Mouse (Mus musculus) lung, postnatal 0 days (tissue): Measurements from ENCODE around the gene Ankrd10. TPM values are rescaled to one million over a fixed set of nuclear protein-coding genes. Genes with fewer than 3 reads are reported as not detected.
"Not testable (repeated sequence)": the region's sequence is repeated elsewhere in the genome, so short reads cannot be mapped to it uniquely, and the experiment has no call there.

Experiments
- ATAC-seq: fragments of 200-750 bp; cut with Nextera tagmentation; 2 replicates; pipeline ENCODE4 v1.8.0; 2017; ENCODE audit warnings: moderate library complexity
- DNase-seq: peaks from one replicate; pipeline ENCODE4 v3.0.0-alpha.2; 2016; ENCODE audit warnings: low spot score
- H3K27ac ChIP-seq: fragments of 300-500 bp; sonication (generic); 2 replicates; pipeline ENCODE4 v1.5.1; 2014; ENCODE audit warnings: antibody characterized with exemption, mild to moderate bottlenecking, low read length, mixed read lengths
- H3K27me3 ChIP-seq: fragments of 300-500 bp; sonication (generic); replicated peaks from 2 replicates; pipeline ENCODE4 v1.6.1; 2014; ENCODE audit warnings: low read length, mixed read lengths; ENCODE audit not compliant: insufficient read depth
- H3K36me3 ChIP-seq: fragments of 300-500 bp; sonication (generic); 2 replicates; pipeline ENCODE4 v1.6.1; 2014; ENCODE audit warnings: low read length, mixed read lengths; ENCODE audit not compliant: insufficient read depth
- H3K4me1 ChIP-seq: fragments of 300-500 bp; sonication (generic); 2 replicates; pipeline ENCODE4 v1.6.1; 2014; ENCODE audit warnings: antibody characterized with exemption, low read depth, low read length, mixed read lengths; ENCODE audit not compliant: insufficient read depth
- H3K4me2 ChIP-seq: fragments of 300-500 bp; sonication (generic); replicated peaks from 2 replicates; pipeline ENCODE4 v1.6.1; 2014; ENCODE audit warnings: low read depth, mild to moderate bottlenecking, low read length, moderate library complexity, mixed read lengths
- H3K4me3 ChIP-seq: fragments of 300-500 bp; sonication (generic); 2 replicates; pipeline ENCODE4 v1.5.1; 2014; ENCODE audit warnings: low read depth, low read length
- H3K9ac ChIP-seq: fragments of 300-500 bp; sonication (generic); replicated peaks from 2 replicates; pipeline ENCODE4 v1.6.1; 2014; ENCODE audit warnings: low read depth, mild to moderate bottlenecking
- H3K9me3 ChIP-seq: fragments of 300-500 bp; sonication (generic); 2 replicates; pipeline ENCODE4 v1.6.1; 2016; ENCODE audit warnings: low read length, mixed read lengths
- CTCF ChIP-seq: IDR thresholded peaks from 2 replicates; pipeline ENCODE4 v1.5.1; 2016; ENCODE audit warnings: antibody characterized with exemption, mild to moderate bottlenecking
- EP300 ChIP-seq: IDR thresholded peaks from 2 replicates; pipeline ENCODE4 v1.6.1; 2016; ENCODE audit warnings: antibody characterized with exemption, mild to moderate bottlenecking, control low read depth
- WGBS: fragments of 180-500 bp; shearing (Covaris S2); extraction: QIAGEN DNeasy Blood & Tissue Kit; methylation state at CpG from one replicate; pipeline ENCODE4 v1.1.7; 2014; 5-methylcytosine and 5-hydroxymethylcytosine counted together
- polyA plus RNA-seq: library from polyadenylated mRNA; unstranded; fragments of >200 nt; fragmentation: Nextera tagmentation; extraction: Ambion mirVana; gene quantifications from 2 replicates; pipeline ENCODE4 v1.2.1, GENCODE M21; 2015

Ankrd10 gene
- polyA plus RNA-seq: 38.9 and 39.2 TPM in 2 replicates

DNA sequence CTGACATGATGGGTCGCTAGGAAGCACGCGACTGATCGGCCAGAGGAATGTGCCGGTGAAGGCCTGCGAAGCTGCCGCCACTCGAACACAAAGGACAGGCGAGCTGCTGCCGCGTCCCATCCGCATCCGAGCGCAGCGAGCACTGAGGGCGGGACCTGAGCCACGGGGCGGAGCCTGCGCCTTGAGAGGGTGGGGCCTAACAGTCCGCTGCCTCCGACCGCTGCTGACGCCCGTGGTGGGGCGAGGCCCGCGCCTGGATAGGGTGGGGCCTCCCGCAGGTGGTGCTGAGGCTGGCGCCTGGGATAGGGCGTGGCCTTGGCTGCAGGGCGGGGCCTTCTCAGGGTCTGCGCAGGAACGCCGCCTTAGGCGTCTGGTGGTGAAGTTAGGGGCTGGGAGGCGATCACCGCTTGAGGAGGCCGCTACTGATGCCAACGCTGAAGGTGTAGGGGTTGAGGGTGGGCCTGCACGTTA lies at the start of gene Ankrd10:
Gene Ankrd10 (minus strand): TSS at position 147 of the 471 bp plus-strand sequence.
- Histone ChIP-seq H3K4me2 (peak within 1 kb of the TSS; percentile 95), H3K4me1 (peaks cover 14% of the 10 kb centered on the region; the same call in 1 of the 2 replicates), H3K9ac (peak within 1 kb of the TSS; percentile 59), H3K4me3 (peak within 1 kb of the TSS; percentile 92), H3K36me3 (no peaks in the 10 kb centered on the region), H3K27me3 (no peaks in the 10 kb centered on the region), H3K9me3 (no peaks in the 10 kb centered on the region), H3K27ac (peak within 1 kb of the TSS; percentile 94)
- TF ChIP-seq CTCF: no peak; the same call in 1 of the 2 replicates
- no peak for TF ChIP-seq EP300
- WGBS: under 1% methylated on average over 39 of the region's 40 CpGs
- ATAC-seq (peak; percentile 96), DNase-seq (peak; percentile 97)

DNA sequence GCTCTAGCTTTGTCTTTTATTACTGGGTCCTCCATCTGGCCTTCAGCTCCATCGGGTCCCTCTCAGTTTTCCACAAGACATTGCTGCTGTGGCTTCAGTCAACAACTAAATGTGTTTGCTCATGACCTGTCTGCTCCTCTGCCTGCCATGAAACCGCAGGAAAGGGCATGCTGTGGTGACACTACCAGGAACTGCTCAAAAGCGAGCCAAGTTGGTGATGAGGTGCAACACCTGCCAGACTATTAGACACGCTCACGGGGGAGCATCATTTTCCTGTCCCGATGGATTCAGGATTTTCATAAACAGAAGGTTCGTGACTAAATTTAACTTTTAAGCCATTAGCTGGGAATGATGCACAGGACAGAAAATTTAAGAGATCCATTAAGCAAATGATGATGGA lies 49.0 kb upstream of the Ankrd10 start:
- Histone ChIP-seq H3K4me2 (no peak overlapping the region), H3K9ac (no peak overlapping the region), H3K4me1 (no peaks in the 10 kb centered on the region), H3K4me3 (no peak overlapping the region), H3K27me3 (no peaks in the 10 kb centered on the region), H3K36me3 (no peaks in the 10 kb centered on the region), H3K9me3 (no peaks in the 10 kb centered on the region), H3K27ac (no peak overlapping the region)
- TF ChIP-seq EP300: no peak
- TF ChIP-seq CTCF: no peak
- ATAC-seq (no peak), DNase-seq (no peak)
- 74% methylated on average over 7 of the region's 7 CpGs for WGBS

DNA sequence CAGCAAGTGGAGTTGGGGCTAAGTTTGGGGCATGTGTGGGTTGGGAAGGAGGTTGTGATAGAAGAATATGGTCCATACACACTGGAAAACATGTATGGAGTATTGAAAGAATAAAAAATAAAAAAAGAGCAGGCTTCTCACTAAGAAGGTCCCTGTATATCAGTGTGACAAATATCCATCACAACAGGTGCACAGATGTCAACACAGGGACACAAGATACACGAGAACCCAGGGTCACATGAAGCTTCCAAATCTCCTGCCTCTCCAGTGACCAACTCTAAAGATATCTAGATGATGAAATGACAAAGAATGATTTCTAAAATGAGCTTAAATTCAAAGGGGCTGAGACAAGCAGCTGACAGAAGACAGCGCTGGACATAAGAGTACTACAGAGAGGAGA lies 32.8 kb upstream of the Ankrd10 start:
- TF ChIP-seq EP300: no peak
- no peak for TF ChIP-seq CTCF
- H3K4me2 ChIP-seq: no peak overlapping the region
- no peaks in the 10 kb centered on the region for H3K4me1 ChIP-seq
- H3K36me3 ChIP-seq: no peaks in the 10 kb centered on the region
- ATAC-seq: no peak
- no peaks in the 10 kb centered on the region for H3K27me3 ChIP-seq
- no peaks in the 10 kb centered on the region for H3K9me3 ChIP-seq
- 63% methylated on average over 2 of the region's 2 CpGs for WGBS
- no peak overlapping the region for H3K27ac ChIP-seq
- DNase-seq: no peak
- no peak overlapping the region for H3K9ac ChIP-seq
- no peak overlapping the region for H3K4me3 ChIP-seq

DNA sequence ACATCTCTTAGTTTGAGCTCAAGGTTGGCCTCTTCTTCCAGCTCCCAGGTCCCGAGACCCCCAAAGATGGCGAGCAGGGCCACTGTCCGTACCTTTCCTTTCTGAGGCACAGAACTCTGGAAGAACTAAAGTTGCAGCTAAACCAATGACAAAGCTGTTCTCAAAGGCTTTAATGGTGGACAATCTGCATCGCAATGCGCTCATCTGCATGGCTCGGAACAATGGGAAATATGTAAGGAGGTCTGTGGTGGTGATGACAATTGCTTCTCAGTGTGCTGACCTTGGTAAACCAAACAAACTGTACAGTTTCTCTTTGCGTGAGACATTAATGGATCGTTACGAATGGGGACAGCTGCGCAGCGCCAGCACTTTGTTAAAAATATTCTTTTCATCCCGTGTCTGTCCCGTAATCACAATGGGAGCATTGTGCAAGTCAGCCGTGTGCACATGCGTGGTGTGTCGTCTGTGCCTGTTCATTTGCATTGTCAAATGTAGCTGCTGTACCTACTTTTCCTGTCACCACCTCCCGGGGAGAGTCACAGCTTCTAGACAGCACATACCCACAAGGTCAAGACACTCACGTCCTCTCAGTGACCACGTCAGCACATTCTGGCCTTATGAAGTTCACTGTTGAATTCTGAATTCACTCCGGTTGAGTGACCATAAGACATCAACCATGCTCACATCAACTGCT lies 30.6 kb upstream of the Ankrd10 start:
- ATAC-seq: not testable (repeated sequence)
- 77% methylated on average over 20 of the region's 20 CpGs for WGBS

DNA sequence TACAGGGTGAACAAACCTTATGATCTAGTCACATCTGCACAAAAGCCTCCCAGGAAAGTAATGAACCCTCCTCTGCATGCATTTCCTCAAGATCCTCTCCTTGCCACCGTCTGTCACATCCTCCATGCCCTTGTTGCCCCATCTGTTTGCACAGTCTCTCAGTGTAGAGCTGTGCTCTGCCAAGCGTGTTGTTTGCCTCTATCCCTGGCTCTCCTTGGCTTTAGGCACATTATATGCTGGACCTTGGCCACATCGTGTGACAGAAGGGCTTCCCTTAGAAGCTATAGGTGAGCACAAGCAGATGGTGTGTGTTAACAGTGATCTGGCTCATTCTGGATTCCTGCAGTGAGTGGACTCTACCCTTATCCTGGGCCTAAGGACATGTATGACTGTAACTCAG lies 26.4 kb upstream of the Ankrd10 start:
- no peak for DNase-seq
- TF ChIP-seq CTCF (no peak), EP300 (no peak)
- WGBS: 69% methylated on average over 3 of the region's 3 CpGs

More for the DNA sequence above, 30.6 kb upstream of the Ankrd10 start:
- not testable (repeated sequence) for H3K27ac ChIP-seq, H3K4me1 ChIP-seq, H3K9ac ChIP-seq, H3K27me3 ChIP-seq, H3K36me3 ChIP-seq, DNase-seq, H3K9me3 ChIP-seq, H3K4me3 ChIP-seq, H3K4me2 ChIP-seq

DNA sequence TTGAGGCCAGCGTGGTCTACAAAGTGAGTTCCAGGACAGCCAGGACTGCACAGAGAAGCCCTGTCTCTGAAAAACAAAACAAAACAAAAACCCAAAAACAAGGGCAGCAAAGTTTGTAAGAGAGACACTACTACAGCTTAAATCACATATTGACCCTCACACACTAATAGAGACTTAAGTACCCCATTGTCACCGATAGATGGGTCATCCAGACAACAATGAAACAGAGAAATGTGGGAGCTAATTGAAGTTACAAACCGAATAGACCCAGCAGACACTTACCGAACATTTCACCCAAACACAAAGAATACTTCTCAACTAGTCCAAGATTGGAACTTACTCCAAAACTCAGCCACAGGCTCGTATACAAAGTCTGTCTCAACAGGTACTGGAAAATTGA lies 14.5 kb upstream of the Ankrd10 start:
- Histone ChIP-seq H3K9ac (no peak overlapping the region), H3K4me3 (no peak overlapping the region), H3K27ac (no peak overlapping the region), H3K4me2 (no peak overlapping the region), H3K36me3 (no peaks in the 10 kb centered on the region), H3K4me1 (no peaks in the 10 kb centered on the region), H3K9me3 (no peaks in the 10 kb centered on the region), H3K27me3 (no peaks in the 10 kb centered on the region)
- DNase-seq (no peak), ATAC-seq (no peak)
- 84% methylated on average over 5 of the region's 5 CpGs for WGBS
- TF ChIP-seq CTCF (no peak), EP300 (no peak)

More for the DNA sequence above, 26.4 kb upstream of the Ankrd10 start:
- no peak for ATAC-seq
- Histone ChIP-seq H3K9ac (no peak overlapping the region), H3K36me3 (no peaks in the 10 kb centered on the region), H3K27ac (no peak overlapping the region), H3K4me3 (no peak overlapping the region), H3K4me2 (no peak overlapping the region), H3K9me3 (no peaks in the 10 kb centered on the region), H3K27me3 (no peaks in the 10 kb centered on the region), H3K4me1 (no peaks in the 10 kb centered on the region)
